Mouse (Mus musculus): ENCODE measurements around the gene Kansl1. TPM values are rescaled to one million over a fixed set of nuclear protein-coding genes. Genes with fewer than 3 reads are reported as not detected.

Kansl1 gene
- total and polyA plus RNA-seq, 2 experiments from 2014 or later, result 19.0 to 75.5 TPM

DNA sequence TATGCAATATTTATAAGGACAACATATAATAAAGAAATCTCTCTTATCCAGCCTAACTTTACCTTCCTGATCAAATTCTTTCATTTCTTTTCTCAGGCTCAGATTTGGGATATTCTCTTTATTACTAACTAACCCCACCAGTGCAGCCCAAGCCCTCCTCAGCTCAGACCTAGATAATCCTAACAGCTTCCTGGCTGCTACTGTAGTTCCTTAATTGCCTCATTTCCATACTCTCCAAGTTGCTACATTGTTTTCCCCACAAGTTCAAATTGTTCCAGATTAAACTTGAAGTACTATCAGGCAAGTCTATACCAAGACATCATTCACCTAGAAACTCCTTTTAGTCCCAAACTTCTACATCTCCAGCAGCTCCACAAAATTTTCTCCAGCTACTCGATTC, 36.9 kb downstream of the Kansl1 start:
- Histone ChIP-seq H3K4me2 (ENCODE audit: low read depth, low read length) (no peak overlapping the region), H3K27ac (no peak overlapping the region), H3K27me3 (ENCODE audit: insufficient read depth, low read length) (no peaks in the 10 kb centered on the region), H3K9me3 (ENCODE audit: low read length) (no peaks in the 10 kb centered on the region), H3K4me3 (ENCODE audit: low read length) (no peak overlapping the region), H3K36me3 (ENCODE audit: insufficient read depth, low read length) (no peaks in the 10 kb centered on the region), H3K4me1 (ENCODE audit: insufficient read depth, low read length) (no peaks in the 10 kb centered on the region), H3K9ac (replicated peaks; ENCODE audit: low read length) (no peak overlapping the region)
- ATAC-seq (no peak), DNase-seq (ENCODE audit: low spot score) (no peak)
- WGBS, result 93% methylated on average over 1 of the region's 1 CpGs
- TF ChIP-seq CTCF (IDR thresholded peaks at IDR 0.05; ENCODE audit: low read depth), result no peak

DNA sequence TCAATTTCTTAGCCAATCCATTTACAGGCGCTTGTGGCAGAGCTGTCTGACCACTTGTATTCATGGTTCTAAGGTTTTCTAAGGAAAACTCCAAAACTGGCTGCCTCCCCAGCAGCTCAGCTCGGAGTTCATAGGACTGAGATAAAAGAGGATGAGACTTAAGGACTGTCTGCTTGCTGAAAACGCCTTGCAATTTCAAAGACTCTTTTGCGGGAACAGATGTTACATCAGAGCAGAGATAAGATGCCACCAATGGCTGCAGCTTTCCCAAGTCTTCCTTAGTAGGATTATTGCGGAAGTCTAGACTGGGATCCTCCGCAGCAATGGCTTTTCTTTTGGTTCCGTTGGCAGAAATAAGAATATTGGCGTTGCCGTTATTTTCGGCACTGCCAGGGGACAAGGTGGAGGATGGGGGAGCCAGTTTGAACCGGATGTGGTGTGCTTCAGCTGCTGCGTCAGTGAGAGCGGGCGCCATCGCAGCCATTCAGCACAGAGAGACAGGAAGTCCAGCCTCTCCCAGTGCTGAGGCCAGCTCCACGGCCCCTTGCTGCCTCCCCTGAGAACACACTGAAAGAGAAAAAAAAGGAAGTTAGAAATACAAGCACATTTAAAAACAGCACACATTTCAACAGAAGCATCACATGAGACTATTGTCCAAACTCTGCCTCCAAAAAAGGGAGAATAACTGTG, 43.8 kb downstream of the Kansl1 start:
- TF ChIP-seq CTCF (IDR thresholded peaks at IDR 0.05; ENCODE audit: low read depth), result no peak
- no peak overlapping the region for H3K4me2 ChIP-seq (ENCODE audit: low read depth, low read length)
- peaks cover 15% of the 10 kb centered on the region; the same call in 1 of the 2 replicates for H3K36me3 ChIP-seq (ENCODE audit: insufficient read depth, low read length)
- H3K9me3 ChIP-seq (ENCODE audit: low read length), result no peaks in the 10 kb centered on the region
- H3K4me3 ChIP-seq (ENCODE audit: low read length), result no peak overlapping the region
- no peak for DNase-seq (ENCODE audit: low spot score)
- ATAC-seq, result no peak
- H3K27ac ChIP-seq, result no peak overlapping the region
- H3K27me3 ChIP-seq (ENCODE audit: insufficient read depth, low read length), result no peaks in the 10 kb centered on the region
- H3K4me1 ChIP-seq (ENCODE audit: insufficient read depth, low read length), result no peaks in the 10 kb centered on the region
- H3K9ac ChIP-seq (replicated peaks; ENCODE audit: low read length), result no peak overlapping the region
- WGBS, result 84% methylated on average over 16 of the region's 16 CpGs

DNA sequence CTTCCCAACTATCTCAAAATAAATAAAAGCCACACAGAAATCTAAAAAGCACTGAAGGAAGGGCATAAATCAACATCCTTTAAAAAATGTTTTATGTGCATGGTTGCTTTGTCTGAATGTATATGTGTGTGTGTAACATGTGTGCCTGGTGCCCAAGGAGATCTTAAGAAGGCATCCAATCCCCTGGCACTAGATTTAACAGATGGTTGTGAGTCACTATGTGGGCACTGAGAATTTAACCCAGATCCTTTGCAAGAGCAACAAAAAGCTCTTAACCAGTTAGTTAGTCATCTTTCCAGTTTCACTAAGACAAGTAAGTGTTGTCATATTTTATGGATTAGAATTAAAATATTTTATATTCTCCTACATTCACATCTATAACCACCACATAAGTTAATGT, 56.4 kb downstream of the Kansl1 start:
- H3K9ac ChIP-seq (replicated peaks; ENCODE audit: low read length), result no peak overlapping the region
- H3K4me1 ChIP-seq (ENCODE audit: insufficient read depth, low read length), result no peaks in the 10 kb centered on the region
- H3K27ac ChIP-seq, result no peak overlapping the region
- no peak overlapping the region for H3K4me2 ChIP-seq (ENCODE audit: low read depth, low read length)
- H3K4me3 ChIP-seq (ENCODE audit: low read length), result no peak overlapping the region
- H3K36me3 ChIP-seq (ENCODE audit: insufficient read depth, low read length), result no peaks in the 10 kb centered on the region
- H3K9me3 ChIP-seq (ENCODE audit: low read length), result no peaks in the 10 kb centered on the region
- no peaks in the 10 kb centered on the region for H3K27me3 ChIP-seq (ENCODE audit: insufficient read depth, low read length)
- no peak for DNase-seq (ENCODE audit: low spot score)
- no peak for ATAC-seq
- no peak for TF ChIP-seq CTCF (IDR thresholded peaks at IDR 0.05; ENCODE audit: low read depth)

DNA sequence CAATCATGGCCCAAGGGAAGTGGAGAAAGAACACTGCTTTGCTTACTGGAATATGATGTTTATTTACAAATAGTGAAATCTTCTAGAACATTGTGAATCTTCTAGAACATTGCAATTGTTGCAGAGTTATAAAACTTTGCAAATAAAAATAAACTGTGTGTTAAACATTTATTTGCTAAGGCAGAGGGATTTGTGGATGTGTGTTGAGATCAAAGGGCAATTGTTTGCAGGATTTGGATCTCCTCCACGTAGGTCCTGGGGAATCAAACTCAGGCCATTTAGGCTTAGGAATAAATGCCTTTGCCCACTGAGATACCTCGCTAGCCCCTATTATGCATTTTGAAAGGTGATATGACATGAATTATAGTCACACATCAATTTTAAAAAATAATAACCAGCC, 61.3 kb downstream of the Kansl1 start:
- no peak overlapping the region for H3K27ac ChIP-seq
- H3K27me3 ChIP-seq (ENCODE audit: insufficient read depth, low read length), result no peaks in the 10 kb centered on the region
- no peaks in the 10 kb centered on the region for H3K4me1 ChIP-seq (ENCODE audit: insufficient read depth, low read length)
- no peak for TF ChIP-seq CTCF (IDR thresholded peaks at IDR 0.05; ENCODE audit: low read depth)
- ATAC-seq (no peak), DNase-seq (ENCODE audit: low spot score) (no peak)
- no peak overlapping the region for H3K4me2 ChIP-seq (ENCODE audit: low read depth, low read length)
- H3K9ac ChIP-seq (replicated peaks; ENCODE audit: low read length), result no peak overlapping the region
- H3K4me3 ChIP-seq (ENCODE audit: low read length), result no peak overlapping the region
- no peaks in the 10 kb centered on the region for H3K9me3 ChIP-seq (ENCODE audit: low read length)
- no peaks in the 10 kb centered on the region for H3K36me3 ChIP-seq (ENCODE audit: insufficient read depth, low read length)
- WGBS, result 43% methylated on average over 2 of the region's 2 CpGs

DNA sequence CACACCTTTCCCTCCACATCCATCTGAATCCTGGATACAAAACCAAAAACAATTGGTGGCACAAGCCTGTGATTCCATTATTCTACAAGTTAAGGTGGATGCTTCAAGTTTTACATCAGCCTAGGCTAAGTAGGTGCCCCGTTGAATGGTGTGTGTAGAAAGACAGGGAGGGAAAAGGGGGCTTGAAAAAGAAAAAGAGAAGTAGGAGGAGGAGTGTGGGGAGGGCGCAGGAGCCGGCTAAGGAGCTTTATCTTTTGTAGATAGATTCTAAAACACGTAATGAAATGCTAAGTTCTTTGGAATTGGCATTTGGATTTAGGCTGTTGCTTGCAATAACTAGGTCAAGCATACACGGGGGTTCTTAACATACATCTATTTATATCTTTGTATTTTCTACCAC, 67.7 kb downstream of the Kansl1 start:
- ATAC-seq (no peak), DNase-seq (ENCODE audit: low spot score) (no peak)
- no peaks in the 10 kb centered on the region for H3K9me3 ChIP-seq (ENCODE audit: low read length)
- H3K27me3 ChIP-seq (ENCODE audit: insufficient read depth, low read length), result no peaks in the 10 kb centered on the region
- no peaks in the 10 kb centered on the region for H3K4me1 ChIP-seq (ENCODE audit: insufficient read depth, low read length)
- H3K4me3 ChIP-seq (ENCODE audit: low read length), result no peak overlapping the region
- H3K9ac ChIP-seq (replicated peaks; ENCODE audit: low read length), result no peak overlapping the region
- H3K27ac ChIP-seq, result no peak overlapping the region
- no peak overlapping the region for H3K4me2 ChIP-seq (ENCODE audit: low read depth, low read length)
- H3K36me3 ChIP-seq (ENCODE audit: insufficient read depth, low read length), result no peaks in the 10 kb centered on the region
- no peak for TF ChIP-seq CTCF (IDR thresholded peaks at IDR 0.05; ENCODE audit: low read depth)
- WGBS, result 70% methylated on average over 5 of the region's 5 CpGs

DNA sequence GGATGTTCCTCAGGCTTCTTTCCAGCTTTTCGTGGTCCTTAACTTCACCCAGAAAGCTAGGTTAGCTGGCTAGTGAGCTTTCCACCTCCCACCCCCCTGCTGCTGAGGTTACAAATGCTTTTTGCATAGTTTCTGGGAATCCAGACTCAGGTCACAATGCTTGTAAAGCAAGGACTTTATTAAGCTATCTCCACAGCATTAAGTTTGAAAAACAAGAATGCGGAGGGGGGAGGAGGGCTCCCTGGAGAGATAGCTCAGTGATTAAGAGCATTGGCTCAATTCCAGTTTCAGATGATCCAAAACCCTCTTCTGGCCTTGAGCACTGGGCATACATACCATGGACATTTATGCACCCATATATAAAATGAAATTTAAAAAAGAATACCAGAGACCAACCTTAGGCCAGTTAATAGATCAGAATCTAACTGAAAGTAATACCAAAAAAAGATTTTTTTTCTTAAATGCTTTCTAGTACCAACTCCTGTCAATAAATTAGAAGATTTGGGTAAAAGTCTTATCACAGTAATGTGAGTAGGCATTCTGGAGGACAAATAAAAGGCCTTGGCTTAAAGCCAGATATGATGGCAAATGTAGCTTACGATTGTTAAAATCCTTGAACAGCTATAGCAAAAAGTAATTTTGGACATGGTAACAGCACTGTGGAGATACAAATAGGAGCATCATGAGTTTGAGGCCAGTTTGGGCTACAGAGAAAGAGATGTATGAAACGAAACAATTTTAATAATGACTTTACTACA, 69.0 kb downstream of the Kansl1 start:
- Histone ChIP-seq H3K4me2 (ENCODE audit: low read depth, low read length) (no peak overlapping the region), H3K27ac (no peak overlapping the region), H3K9me3 (ENCODE audit: low read length) (no peaks in the 10 kb centered on the region), H3K36me3 (ENCODE audit: insufficient read depth, low read length) (no peaks in the 10 kb centered on the region), H3K27me3 (ENCODE audit: insufficient read depth, low read length) (no peaks in the 10 kb centered on the region), H3K4me3 (ENCODE audit: low read length) (no peak overlapping the region), H3K4me1 (ENCODE audit: insufficient read depth, low read length) (no peaks in the 10 kb centered on the region), H3K9ac (replicated peaks; ENCODE audit: low read length) (no peak overlapping the region)
- TF ChIP-seq CTCF (IDR thresholded peaks at IDR 0.05; ENCODE audit: low read depth), result no peak
- no peak for DNase-seq (ENCODE audit: low spot score)
- WGBS, result 48% methylated on average over 4 of the region's 4 CpGs
- no peak for ATAC-seq

DNA sequence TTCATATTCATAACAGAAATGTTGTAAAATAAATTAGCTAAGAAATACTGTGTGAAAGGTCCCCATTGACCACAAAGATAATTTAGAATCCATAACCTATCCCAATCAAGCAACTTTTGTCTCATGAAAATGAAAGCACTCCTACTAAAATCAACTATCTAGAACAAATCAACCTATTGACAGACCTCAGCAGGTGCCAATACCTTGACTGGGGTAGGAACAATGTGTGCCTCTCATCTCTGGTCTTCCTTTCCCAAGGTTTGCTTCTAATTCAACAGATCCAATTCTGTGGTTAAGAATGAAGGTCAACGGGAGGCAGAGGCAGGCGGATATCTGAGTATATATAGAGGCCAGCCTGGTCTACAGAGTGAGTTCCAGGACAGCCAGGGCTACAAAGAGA, 73.0 kb downstream of the Kansl1 start:
- TF ChIP-seq CTCF (IDR thresholded peaks at IDR 0.05; ENCODE audit: low read depth), result no peak
- Histone ChIP-seq H3K27me3 (ENCODE audit: insufficient read depth, low read length) (no peaks in the 10 kb centered on the region), H3K36me3 (ENCODE audit: insufficient read depth, low read length) (no peaks in the 10 kb centered on the region), H3K9me3 (ENCODE audit: low read length) (no peaks in the 10 kb centered on the region), H3K4me3 (ENCODE audit: low read length) (no peak overlapping the region), H3K4me1 (ENCODE audit: insufficient read depth, low read length) (no peaks in the 10 kb centered on the region; the same call in 1 of the 2 replicates), H3K27ac (no peak overlapping the region), H3K9ac (replicated peaks; ENCODE audit: low read length) (no peak overlapping the region), H3K4me2 (ENCODE audit: low read depth, low read length) (no peak overlapping the region)
- DNase-seq (ENCODE audit: low spot score), result no peak
- ATAC-seq, result no peak
- 93% methylated on average over 2 of the region's 2 CpGs for WGBS
